Mouse (Mus musculus) limb, embryonic 12.5 days (tissue): ENCODE results near the gene Ift27. TPM values are rescaled to one million over a fixed set of nuclear protein-coding genes. Genes with fewer than 3 reads are reported as not detected.

Experiments used
- ATAC-seq: fragments of 200-750 bp; cut with Nextera tagmentation; 2 replicates; pipeline ENCODE4 v1.8.0; 2017; ENCODE audit warnings: low read depth, moderate TSS enrichment; ENCODE audit not compliant: insufficient number of reproducible peaks, insufficient read depth, low FRiP score, low TSS enrichment
- H3K27ac ChIP-seq: fragments of 300-500 bp; sonication (generic); 2 replicates; pipeline ENCODE4 v1.5.1; 2016; ENCODE audit warnings: mild to moderate bottlenecking, moderate library complexity
- H3K27me3 ChIP-seq: fragments of 300-500 bp; sonication (generic); 2 replicates; pipeline ENCODE4 v1.6.1; 2016; ENCODE audit warnings: mild to moderate bottlenecking, moderate library complexity
- H3K36me3 ChIP-seq: fragments of 300-500 bp; sonication (generic); 2 replicates; pipeline ENCODE4 v1.6.1; 2016; ENCODE audit warnings: mild to moderate bottlenecking, moderate library complexity
- H3K4me1 ChIP-seq: fragments of 300-500 bp; sonication (generic); replicated peaks from 2 replicates; pipeline ENCODE4 v1.6.1; 2016
- H3K4me2 ChIP-seq: fragments of 300-500 bp; sonication (generic); 2 replicates; pipeline ENCODE4 v1.6.1; 2016; ENCODE audit warnings: mild to moderate bottlenecking, moderate library complexity
- H3K4me3 ChIP-seq: fragments of 300-500 bp; sonication (generic); replicated peaks from 2 replicates; pipeline ENCODE4 v1.5.1; 2016; ENCODE audit warnings: mild to moderate bottlenecking
- H3K9ac ChIP-seq: fragments of 300-500 bp; sonication (generic); replicated peaks from 2 replicates; pipeline ENCODE4 v1.6.1; 2016; ENCODE audit warnings: mild to moderate bottlenecking, moderate library complexity
- H3K9me3 ChIP-seq: fragments of 300-500 bp; sonication (generic); 2 replicates; pipeline ENCODE4 v1.6.1; 2016; ENCODE audit warnings: mild to moderate bottlenecking, moderate library complexity
- WGBS: fragments of 180-500 bp; shearing (Covaris S2); methylation state at CpG from one replicate; pipeline ENCODE4 v1.1.7; 2016; 5-methylcytosine and 5-hydroxymethylcytosine counted together
- polyA plus RNA-seq: library from polyadenylated mRNA; unstranded; fragments of >200 nt; fragmentation: Nextera tagmentation; extraction: Ambion mirVana; gene quantifications from 2 replicates; pipeline ENCODE4 v1.2.1, GENCODE M21; 2016

Ift27 gene
- polyA plus RNA-seq, 1 experiment from 2014 or later = 98.1 TPM

DNA sequence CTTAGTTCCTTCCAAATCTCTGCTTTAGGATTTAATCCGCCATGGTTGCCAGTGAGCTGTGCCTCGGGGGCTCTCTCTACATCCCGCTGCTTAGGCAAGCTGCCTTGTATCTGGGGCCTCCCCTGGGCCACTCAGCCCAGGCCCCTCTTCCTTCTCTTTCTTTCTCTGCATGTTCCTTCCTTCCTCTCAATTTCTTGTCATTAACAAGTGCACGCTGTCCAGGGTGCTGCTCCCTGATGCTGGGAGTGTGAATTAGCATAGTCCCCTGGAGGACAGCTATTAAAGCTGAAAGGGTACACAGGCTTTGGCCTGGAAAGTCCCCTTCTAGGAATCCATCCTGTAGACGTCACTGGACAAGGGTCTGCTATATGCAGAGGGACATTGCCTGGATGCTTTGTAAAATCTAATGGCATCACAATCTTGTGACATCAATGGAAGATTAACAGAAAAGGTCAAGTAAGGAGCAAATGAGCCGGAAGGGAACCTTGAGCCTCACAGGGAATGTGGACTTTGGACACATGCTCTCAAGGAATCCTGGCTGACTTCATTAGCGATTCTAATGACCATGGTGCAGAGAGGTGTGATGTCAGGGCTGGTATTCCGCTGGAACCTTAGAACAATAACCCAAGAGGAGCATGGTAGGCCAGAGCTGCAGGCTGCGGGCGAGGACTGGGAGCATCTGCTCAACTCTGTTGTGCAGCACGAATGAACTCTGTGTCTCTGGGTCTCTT lies 20.7 kb downstream of the Ift27 start:
- 57% methylated on average over 11 of the region's 11 CpGs for WGBS
- no peak overlapping the region for H3K4me3 ChIP-seq
- H3K4me2 ChIP-seq = no peak overlapping the region
- H3K27me3 ChIP-seq = no peaks in the 10 kb centered on the region; the same call in 1 of the 2 replicates
- no peak overlapping the region for H3K27ac ChIP-seq
- ATAC-seq = no peak
- H3K9ac ChIP-seq = 0 out of 2 replicates have a peak overlapping the region, but pooled peaks have one; percentile 2
- H3K36me3 ChIP-seq = no peaks in the 10 kb centered on the region
- no peaks in the 10 kb centered on the region for H3K4me1 ChIP-seq
- H3K9me3 ChIP-seq = no peaks in the 10 kb centered on the region

DNA sequence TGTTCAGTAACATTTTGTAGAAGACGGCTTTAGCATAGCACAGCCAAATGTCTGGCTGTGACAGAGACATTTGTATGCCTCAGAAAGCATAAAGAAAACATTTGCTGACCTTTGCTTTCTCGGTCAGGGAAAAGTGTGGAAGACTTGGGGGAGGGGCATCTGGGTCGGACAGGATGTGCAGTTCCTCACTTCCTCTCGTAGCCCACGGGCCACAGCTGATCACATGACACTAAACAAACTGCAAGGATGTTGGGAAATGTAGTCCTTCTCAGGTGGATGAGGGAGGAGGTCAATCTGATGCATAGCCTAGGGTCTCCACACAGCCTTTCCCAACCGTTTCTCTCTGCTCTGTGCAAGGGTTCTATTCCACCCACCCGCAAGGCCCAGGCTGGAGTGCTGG lies 25.3 kb downstream of the Ift27 start:
- WGBS = 76% methylated on average over 7 of the region's 7 CpGs
- Histone ChIP-seq H3K4me2 (no peak overlapping the region), H3K9ac (no peak overlapping the region), H3K27me3 (no peaks in the 10 kb centered on the region; the same call in 1 of the 2 replicates), H3K4me1 (no peaks in the 10 kb centered on the region), H3K36me3 (no peaks in the 10 kb centered on the region), H3K4me3 (no peak overlapping the region), H3K27ac (no peak overlapping the region), H3K9me3 (no peaks in the 10 kb centered on the region)
- no peak for ATAC-seq

DNA sequence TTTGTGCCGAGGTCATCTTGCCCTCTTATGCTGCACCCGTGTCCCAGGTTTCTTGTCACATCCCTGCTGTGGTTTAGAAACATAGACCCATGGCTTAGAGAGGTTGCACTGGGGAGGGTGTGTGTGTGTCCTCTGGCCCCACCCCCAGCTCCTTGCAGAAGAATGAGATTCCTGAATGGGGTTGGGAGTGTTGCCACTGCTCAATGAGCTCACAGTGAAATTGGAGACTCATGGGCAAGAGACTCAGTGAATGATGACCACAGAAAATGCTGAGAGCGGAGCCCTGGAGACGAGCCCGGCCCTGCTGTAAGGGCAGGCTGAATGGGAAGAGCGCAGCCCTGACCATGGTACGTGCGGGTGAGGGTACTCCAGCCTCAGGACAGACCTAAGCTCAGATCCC lies 33.7 kb downstream of the Ift27 start:
- Histone ChIP-seq H3K36me3 (no peaks in the 10 kb centered on the region), H3K4me2 (no peak overlapping the region), H3K27me3 (no peaks in the 10 kb centered on the region), H3K9ac (no peak overlapping the region), H3K4me3 (no peak overlapping the region), H3K4me1 (no peaks in the 10 kb centered on the region), H3K27ac (no peak overlapping the region), H3K9me3 (no peaks in the 10 kb centered on the region)
- no peak for ATAC-seq
- 66% methylated on average over 8 of the region's 8 CpGs for WGBS

DNA sequence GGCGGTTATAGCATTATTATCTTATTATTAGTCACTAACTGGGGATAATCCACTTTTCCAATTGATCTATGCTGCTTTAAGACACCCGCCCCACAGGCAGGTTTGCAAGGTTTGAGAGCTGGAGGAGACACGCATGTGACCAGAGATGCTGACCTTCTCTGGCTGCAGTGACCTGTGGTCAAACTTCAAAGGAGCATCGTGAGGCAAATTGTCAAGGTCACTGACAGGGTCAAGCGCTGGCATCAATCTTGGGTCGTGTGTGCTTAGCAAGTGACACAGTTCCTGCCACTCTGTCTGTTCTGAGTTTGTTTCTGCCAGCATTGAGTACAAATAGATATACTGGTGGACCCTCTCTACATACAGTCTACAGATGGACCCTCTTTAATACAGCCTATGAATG lies 39.3 kb downstream of the Ift27 start:
- 17% methylated on average over 6 of the region's 6 CpGs for WGBS
- H3K27ac ChIP-seq = no peak overlapping the region
- H3K9me3 ChIP-seq = no peaks in the 10 kb centered on the region
- H3K27me3 ChIP-seq = no peaks in the 10 kb centered on the region
- no peak overlapping the region for H3K4me3 ChIP-seq
- no peak for ATAC-seq
- H3K36me3 ChIP-seq = no peaks in the 10 kb centered on the region
- no peak overlapping the region for H3K9ac ChIP-seq
- no peaks in the 10 kb centered on the region for H3K4me1 ChIP-seq
- no peak overlapping the region for H3K4me2 ChIP-seq

DNA sequence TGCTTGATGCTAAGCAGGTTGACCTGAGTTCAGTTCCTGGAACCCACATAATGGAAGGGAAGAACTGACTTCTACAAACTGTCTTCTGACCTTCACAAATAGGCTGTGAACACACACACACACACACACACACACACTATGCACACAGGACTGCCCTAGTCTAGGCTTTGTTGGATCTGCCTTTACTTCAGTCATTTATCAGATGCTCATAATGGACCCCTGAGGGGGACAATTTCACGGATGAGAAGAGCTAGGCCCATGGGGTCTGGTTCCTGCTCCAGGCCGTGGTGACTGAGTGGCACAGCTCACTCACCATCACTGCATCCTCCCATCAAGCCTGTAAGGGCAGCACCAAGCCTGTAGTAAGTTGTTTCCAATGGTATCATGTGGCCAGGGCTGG lies 40.5 kb downstream of the Ift27 start:
- WGBS = 57% methylated on average over 2 of the region's 2 CpGs
- Histone ChIP-seq H3K36me3 (no peaks in the 10 kb centered on the region), H3K27ac (no peak overlapping the region), H3K4me3 (no peak overlapping the region), H3K4me1 (no peaks in the 10 kb centered on the region), H3K4me2 (no peak overlapping the region), H3K9ac (no peak overlapping the region), H3K9me3 (no peaks in the 10 kb centered on the region), H3K27me3 (no peaks in the 10 kb centered on the region)
- no peak for ATAC-seq

DNA sequence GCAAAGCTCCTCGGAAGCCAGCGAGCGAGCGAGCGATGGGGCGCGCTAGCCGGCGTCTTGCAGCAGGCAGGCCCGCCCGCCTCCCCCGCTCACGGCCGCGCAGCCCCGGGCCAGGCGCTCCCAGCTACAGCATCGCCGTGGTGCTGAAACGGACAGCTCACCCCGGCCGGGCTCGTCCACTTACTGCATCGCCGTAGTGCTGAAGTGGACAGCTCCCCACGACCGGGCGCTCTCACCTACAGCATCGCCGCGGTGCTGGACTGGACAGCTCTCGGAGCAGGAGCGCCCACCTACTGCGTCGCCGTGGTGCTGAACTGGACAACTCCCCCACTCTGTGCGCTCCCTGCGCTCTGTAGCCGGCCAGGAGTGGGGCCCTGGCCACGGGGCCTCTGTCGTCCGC lies 54.2 kb downstream of the Ift27 start, which contains the start of gene Cacng2:
TSS of gene Cacng2 (minus strand) at position 325 of the 400 bp plus-strand sequence.
- Histone ChIP-seq H3K4me2 (peak within 1 kb of the TSS; percentile 53), H3K27me3 (peaks cover 31% of the 10 kb centered on the region), H3K9me3 (no peaks in the 10 kb centered on the region), H3K36me3 (no peaks in the 10 kb centered on the region), H3K27ac (no peak within 1 kb of the TSS), H3K4me3 (peak within 1 kb of the TSS; percentile 28), H3K4me1 (peaks cover 4% of the 10 kb centered on the region; the same call in 1 of the 2 replicates), H3K9ac (no peak within 1 kb of the TSS)
- WGBS = under 1% methylated on average over 41 of the region's 42 CpGs
- peak; percentile 97 for ATAC-seq

DNA sequence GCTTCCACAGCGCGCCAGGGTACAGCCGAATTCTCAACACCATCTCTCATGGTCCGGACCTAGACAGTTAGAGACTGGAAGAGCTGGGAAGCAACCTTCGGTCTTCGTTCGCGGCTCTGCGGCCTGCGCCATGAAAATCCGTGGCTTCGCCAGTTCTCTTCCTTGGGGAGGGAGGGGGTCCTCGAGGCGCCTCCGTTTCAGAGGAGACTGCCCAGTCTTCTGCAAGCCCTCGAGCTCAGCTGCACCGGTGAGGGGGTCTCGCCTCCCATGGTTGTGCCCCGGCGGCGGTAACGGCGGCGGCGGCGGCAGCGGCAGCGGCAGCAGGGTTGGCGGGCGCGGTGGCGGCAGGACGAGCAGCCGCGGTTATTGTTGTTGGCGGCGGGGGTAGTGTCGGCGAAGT lies 54.7 kb downstream of the Ift27 start:
- no peaks in the 10 kb centered on the region for H3K36me3 ChIP-seq
- WGBS = 6% methylated on average over 38 of the region's 39 CpGs
- no peak overlapping the region for H3K27ac ChIP-seq
- H3K9ac ChIP-seq = no peak overlapping the region
- peaks cover 4% of the 10 kb centered on the region; the same call in 1 of the 2 replicates for H3K4me1 ChIP-seq
- no peaks in the 10 kb centered on the region for H3K9me3 ChIP-seq
- H3K27me3 ChIP-seq = peaks cover 31% of the 10 kb centered on the region
- H3K4me2 ChIP-seq = peak overlapping the region; percentile 53
- no peak for ATAC-seq
- peak overlapping the region; percentile 28 for H3K4me3 ChIP-seq

DNA sequence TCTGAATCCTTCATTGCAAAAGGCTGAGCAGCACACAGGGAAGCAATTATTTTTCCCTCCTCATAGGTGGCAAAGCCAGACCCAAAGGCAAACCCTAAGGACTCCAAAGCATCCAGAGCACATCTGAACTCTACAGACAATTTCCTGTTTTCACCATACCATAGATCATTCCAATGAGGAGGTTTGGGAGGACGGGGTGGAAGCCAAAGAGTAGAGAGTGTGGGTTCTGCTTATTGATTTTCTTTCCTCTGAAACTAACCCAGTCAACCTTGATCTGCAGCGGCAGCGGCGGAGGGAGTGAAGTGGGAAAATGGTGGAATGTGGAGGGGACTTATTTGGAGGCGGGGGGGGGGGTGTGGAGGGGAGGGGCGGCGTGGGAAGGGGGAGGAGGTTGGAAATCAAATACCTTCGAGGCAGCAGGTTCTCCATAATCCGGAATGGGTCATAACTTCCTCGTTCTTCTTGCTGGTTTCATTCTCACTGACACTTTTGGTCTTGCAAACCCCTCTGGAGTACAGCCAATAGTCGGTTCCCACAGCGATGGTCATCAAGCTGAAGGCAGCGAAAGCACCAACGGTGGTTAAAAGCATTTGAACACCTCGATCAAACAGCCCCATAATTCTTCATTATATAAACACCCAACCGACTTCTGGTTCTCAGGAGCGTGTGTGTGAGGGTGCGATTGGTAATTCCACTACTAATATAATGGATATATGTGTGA lies 55.5 kb downstream of the Ift27 start:
- Histone ChIP-seq H3K27me3 (peaks cover 31% of the 10 kb centered on the region), H3K36me3 (no peaks in the 10 kb centered on the region), H3K4me1 (peaks cover 4% of the 10 kb centered on the region; the same call in 1 of the 2 replicates), H3K9me3 (no peaks in the 10 kb centered on the region), H3K27ac (no peak overlapping the region), H3K4me2 (no peak overlapping the region), H3K4me3 (no peak overlapping the region), H3K9ac (no peak overlapping the region)
- no peak for ATAC-seq
- 74% methylated on average over 17 of the region's 18 CpGs for WGBS

DNA sequence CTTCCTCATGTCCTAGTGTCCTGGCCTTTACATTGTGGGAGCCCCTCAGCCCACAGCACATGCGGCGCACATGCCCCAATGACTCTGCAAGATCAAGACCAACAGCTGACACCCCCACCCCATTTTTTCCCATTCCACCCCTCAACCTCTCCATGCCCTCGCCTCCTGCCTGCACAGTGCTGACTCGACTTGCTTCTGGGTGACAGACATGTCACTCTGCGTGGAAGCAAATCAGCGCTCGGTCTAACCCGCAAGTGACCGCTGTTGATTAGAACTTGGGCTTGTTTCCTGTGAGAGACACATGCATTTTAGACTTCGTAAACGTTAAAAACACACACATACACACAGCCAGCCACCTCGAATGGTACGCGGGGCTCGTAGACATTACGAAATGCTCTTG lies 56.2 kb downstream of the Ift27 start:
- 90% methylated on average over 16 of the region's 16 CpGs for WGBS
- H3K9ac ChIP-seq = no peak overlapping the region
- no peak for ATAC-seq
- H3K27me3 ChIP-seq = peaks cover 31% of the 10 kb centered on the region
- no peak overlapping the region for H3K4me2 ChIP-seq
- H3K27ac ChIP-seq = no peak overlapping the region
- no peaks in the 10 kb centered on the region for H3K36me3 ChIP-seq
- H3K4me3 ChIP-seq = no peak overlapping the region
- peaks cover 4% of the 10 kb centered on the region; the same call in 1 of the 2 replicates for H3K4me1 ChIP-seq
- H3K9me3 ChIP-seq = no peaks in the 10 kb centered on the region

DNA sequence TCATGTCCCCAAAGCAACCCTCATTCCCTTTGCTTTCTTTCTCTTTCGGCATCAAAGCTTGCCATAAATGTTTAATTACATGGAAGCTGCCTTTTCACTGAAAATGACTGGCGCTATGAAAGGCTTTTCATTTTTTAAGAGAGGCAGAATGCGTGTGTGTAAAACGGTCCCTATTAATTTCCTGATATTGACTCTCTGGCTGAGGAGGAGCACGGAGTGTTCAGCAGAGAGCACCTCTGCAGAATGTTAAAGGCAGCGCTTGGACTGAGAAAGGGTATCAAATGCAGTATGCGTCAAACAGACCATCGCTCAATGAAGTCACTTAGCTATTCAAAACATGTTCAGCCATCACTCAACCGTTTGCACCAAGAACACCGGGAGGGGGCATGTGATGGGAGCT lies 57.0 kb downstream of the Ift27 start:
- peaks cover 4% of the 10 kb centered on the region; the same call in 1 of the 2 replicates for H3K4me1 ChIP-seq
- peaks cover 31% of the 10 kb centered on the region for H3K27me3 ChIP-seq
- no peak overlapping the region for H3K4me3 ChIP-seq
- no peak for ATAC-seq
- H3K36me3 ChIP-seq = no peaks in the 10 kb centered on the region
- H3K4me2 ChIP-seq = no peak overlapping the region
- H3K9me3 ChIP-seq = no peaks in the 10 kb centered on the region
- H3K9ac ChIP-seq = no peak overlapping the region
- WGBS = 81% methylated on average over 10 of the region's 10 CpGs
- H3K27ac ChIP-seq = no peak overlapping the region

DNA sequence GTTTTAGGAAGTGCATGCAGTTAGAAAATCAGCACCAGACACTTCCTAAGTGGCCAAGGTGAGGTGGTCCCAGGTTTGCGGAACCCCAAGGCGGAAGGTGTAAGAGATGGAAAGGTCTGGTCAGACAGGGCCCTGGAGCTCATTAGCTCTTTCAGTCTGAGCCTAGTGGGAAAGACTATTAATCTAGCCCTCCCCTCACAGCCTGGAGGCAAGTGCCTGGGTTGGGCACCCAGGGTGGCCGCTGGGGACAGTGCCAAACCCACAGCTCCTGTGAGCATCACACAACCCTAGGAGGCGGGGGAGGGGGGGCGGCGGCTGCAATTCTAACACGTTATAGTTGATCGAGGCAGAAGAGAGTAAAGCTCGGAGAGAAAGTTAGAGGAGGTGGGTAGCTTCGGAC lies 57.7 kb downstream of the Ift27 start:
- no peaks in the 10 kb centered on the region for H3K36me3 ChIP-seq
- ATAC-seq = no peak
- 73% methylated on average over 10 of the region's 10 CpGs for WGBS

More for the DNA sequence above, 57.7 kb downstream of the Ift27 start:
- Histone ChIP-seq H3K27me3 (peaks cover 31% of the 10 kb centered on the region), H3K9me3 (no peaks in the 10 kb centered on the region), H3K4me2 (no peak overlapping the region), H3K4me3 (no peak overlapping the region), H3K9ac (no peak overlapping the region), H3K4me1 (peaks cover 4% of the 10 kb centered on the region; the same call in 1 of the 2 replicates), H3K27ac (no peak overlapping the region)
